Mouse (Mus musculus) bone marrow, adult 2 months (tissue): ENCODE measurements around the gene Gfral.

Source experiments
- CTCF ChIP-seq: fragments of 200-500 bp; IDR thresholded peaks from 2 replicates; pipeline ENCODE4 v1.5.1; 2011; ENCODE audit warnings: low read length, control low read depth; ENCODE audit not compliant: control insufficient read depth, insufficient read depth
- POLR2A ChIP-seq: fragments of 200-500 bp; IDR thresholded peaks from 2 replicates; pipeline ENCODE4 v1.6.1; 2011; ENCODE audit warnings: low read depth, mild to moderate bottlenecking, control low read depth, low read length, borderline replicate concordance; ENCODE audit not compliant: control insufficient read depth

GRCm38 (mm10) chr9:76230400-76230799 is 16.9 kb upstream of the Gfral start:
- TF ChIP-seq CTCF (no peak), POLR2A (no peak)
